Mouse (Mus musculus) stomach, adult 2 months (tissue): ENCODE measurements around the gene Olfr1215. TPM values are rescaled to one million over a fixed set of nuclear protein-coding genes. Genes with fewer than 3 reads are reported as not detected.

Experiments used
- polyA plus RNA-seq: library from polyadenylated mRNA; depleted of rRNA; stranded (reverse); fragments of >200 nt; gene quantifications from 2 replicates; pipeline ENCODE4 v1.2.3, GENCODE M21; 2012; rRNA removed

Gene Olfr1215
- not detected in 2 replicates for polyA plus RNA-seq

DNA sequence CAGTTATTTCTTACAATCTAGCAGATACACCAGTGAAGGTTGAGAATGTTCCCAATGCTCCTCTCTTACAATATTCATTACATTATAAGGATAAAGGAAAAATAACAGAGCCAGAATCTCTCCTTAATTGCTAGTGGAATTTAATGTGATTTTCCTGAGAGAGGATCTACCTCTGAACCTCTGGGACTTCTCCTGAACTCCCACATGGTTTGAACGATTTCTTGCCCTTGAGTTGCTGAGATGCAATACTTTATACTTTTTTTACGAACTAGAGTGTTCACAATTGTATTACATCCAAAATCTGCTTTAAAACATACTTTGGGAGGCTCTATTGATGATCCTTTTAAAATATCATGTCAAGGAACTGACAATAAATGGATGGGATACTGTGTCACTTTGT lies at the start of gene Olfr1215:
Gene Olfr1215, minus strand, starts transcription at position 101 of the 400 bp plus-strand sequence.

GRCm38 (mm10) chr2:89031965-89032364 lies 25.2 kb upstream of the Olfr1215 start, which contains the start of gene Olfr1217:
Gene Olfr1217 (minus strand): TSS chr2:89032065.

DNA sequence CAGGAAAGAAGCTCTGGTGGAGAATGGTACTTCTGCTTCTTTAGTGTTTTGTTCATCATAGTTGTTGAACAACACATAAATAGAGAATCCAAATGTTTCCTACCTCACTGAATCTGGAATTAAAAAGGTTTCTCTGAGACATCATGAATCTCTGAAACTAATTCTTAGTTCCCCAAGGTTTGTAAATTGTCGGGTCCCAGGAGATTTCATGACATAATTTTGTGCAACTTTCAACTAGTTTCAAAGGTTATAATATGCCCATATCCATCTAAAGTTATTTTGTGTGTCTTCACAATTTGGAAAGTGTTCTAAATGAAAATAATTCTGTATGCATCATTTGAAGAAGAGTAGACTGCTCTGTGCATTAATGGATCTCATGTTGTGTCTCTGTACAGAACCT lies 11.5 kb upstream of the Olfr1215 start, which contains the start of gene Olfr1216:
Gene Olfr1216, minus strand, starts transcription at position 101 of the 400 bp plus-strand sequence.

GRCm38 (mm10) chr2:88992553-88992952 lies 14.2 kb downstream of the Olfr1215 start, which contains the start of gene Olfr1214:
Gene Olfr1214 (minus strand): TSS chr2:88992653.

GRCm38 (mm10) chr2:88980181-88980580 lies 26.6 kb downstream of the Olfr1215 start, which contains the start of gene Gm13762:
Gene Gm13762 (minus strand): TSS chr2:88980281.

DNA sequence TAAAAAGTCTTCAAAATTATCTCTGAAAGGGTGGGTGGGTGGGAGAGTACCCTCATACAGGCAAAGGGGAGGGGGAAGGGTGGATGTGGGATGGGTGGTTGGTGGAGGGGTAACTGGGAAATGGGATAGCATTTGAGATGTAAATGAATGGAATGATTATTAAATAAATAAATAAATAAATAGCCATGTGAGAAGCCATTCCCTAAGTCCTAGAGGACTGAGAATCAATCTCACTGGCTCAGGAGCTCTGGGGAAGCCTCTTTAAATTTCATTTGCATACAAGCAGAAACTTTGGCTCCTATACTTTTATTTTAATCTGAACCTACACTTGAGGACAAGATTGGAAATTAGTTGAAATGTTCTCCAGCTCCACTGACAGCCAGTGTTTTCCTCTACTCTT lies 53.1 kb downstream of the Olfr1215 start, which contains the start of gene Olfr1212:
Gene Olfr1212, plus strand, starts transcription at position 301 of the 400 bp plus-strand sequence.

Other genes with a start within 250 kb of the Olfr1215 start
- gene Olfr1199, start 246.5 kb downstream of the Olfr1215 start, polyA plus RNA-seq = not detected in 2 replicates
- gene Olfr1200, start 236.5 kb downstream of the Olfr1215 start, polyA plus RNA-seq = not detected in 2 replicates
- gene Olfr1201, start 213.9 kb downstream of the Olfr1215 start, polyA plus RNA-seq = not detected in 2 replicates
- gene Olfr1202, start 192.5 kb downstream of the Olfr1215 start, polyA plus RNA-seq = not detected in 2 replicates
- gene Olfr1205, start 177.2 kb downstream of the Olfr1215 start, polyA plus RNA-seq = not detected in 2 replicates
- not detected in 2 replicates for gene Olfr1204, start 157.7 kb downstream of the Olfr1215 start, polyA plus RNA-seq
- not detected in 2 replicates for gene Olfr1206, start 143.7 kb downstream of the Olfr1215 start, polyA plus RNA-seq
- not detected in 2 replicates for gene Olfr1208, start 104.7 kb downstream of the Olfr1215 start, polyA plus RNA-seq
- gene Olfr1209, start 91.8 kb downstream of the Olfr1215 start, polyA plus RNA-seq = not detected in 2 replicates
- gene Olfr1211, start 68.9 kb downstream of the Olfr1215 start, polyA plus RNA-seq = not detected in 2 replicates
- gene Olfr1212, start 53.0 kb downstream of the Olfr1215 start, polyA plus RNA-seq = not detected in 2 replicates
- gene Gm13762, start 26.7 kb downstream of the Olfr1215 start, polyA plus RNA-seq = not detected in 2 replicates
- gene Olfr1214, start 14.3 kb downstream of the Olfr1215 start, polyA plus RNA-seq = not detected in 2 replicates
- gene Olfr1216, start 11.4 kb upstream of the Olfr1215 start, polyA plus RNA-seq = not detected in 2 replicates
- gene Olfr1217, start 25.1 kb upstream of the Olfr1215 start, polyA plus RNA-seq = not detected in 2 replicates
- not detected in 2 replicates for gene Olfr1218, start 54.2 kb upstream of the Olfr1215 start, polyA plus RNA-seq
- not detected in 2 replicates for gene Olfr1219, start 76.5 kb upstream of the Olfr1215 start, polyA plus RNA-seq
- gene Olfr1220, start 99.9 kb upstream of the Olfr1215 start, polyA plus RNA-seq = not detected in 2 replicates
- gene Olfr1221, start 110.3 kb upstream of the Olfr1215 start, polyA plus RNA-seq = not detected in 2 replicates
- gene Olfr1222, start 126.1 kb upstream of the Olfr1215 start, polyA plus RNA-seq = not detected in 2 replicates
- not detected in 2 replicates for gene Olfr1223, start 144.6 kb upstream of the Olfr1215 start, polyA plus RNA-seq
- gene Olfr1224-ps1, start 157.1 kb upstream of the Olfr1215 start, polyA plus RNA-seq = not detected in 2 replicates
- not detected in 2 replicates for gene Olfr1225, start 167.7 kb upstream of the Olfr1215 start, polyA plus RNA-seq
- not detected in 2 replicates for gene Olfr1226, start 193.1 kb upstream of the Olfr1215 start, polyA plus RNA-seq
- not detected in 2 replicates for gene Olfr1228, start 247.1 kb upstream of the Olfr1215 start, polyA plus RNA-seq